Mouse (Mus musculus): Measurements from ENCODE around the gene Ptges. TPM values are rescaled to one million over a fixed set of nuclear protein-coding genes. Genes with fewer than 3 reads are reported as not detected.
A peak's percentile ranks its signal among the peaks of the same experiment; 100 is the strongest.

Ptges gene
- polyA plus RNA-seq, 1 experiment from 2014 or later: 2.7 TPM

DNA sequence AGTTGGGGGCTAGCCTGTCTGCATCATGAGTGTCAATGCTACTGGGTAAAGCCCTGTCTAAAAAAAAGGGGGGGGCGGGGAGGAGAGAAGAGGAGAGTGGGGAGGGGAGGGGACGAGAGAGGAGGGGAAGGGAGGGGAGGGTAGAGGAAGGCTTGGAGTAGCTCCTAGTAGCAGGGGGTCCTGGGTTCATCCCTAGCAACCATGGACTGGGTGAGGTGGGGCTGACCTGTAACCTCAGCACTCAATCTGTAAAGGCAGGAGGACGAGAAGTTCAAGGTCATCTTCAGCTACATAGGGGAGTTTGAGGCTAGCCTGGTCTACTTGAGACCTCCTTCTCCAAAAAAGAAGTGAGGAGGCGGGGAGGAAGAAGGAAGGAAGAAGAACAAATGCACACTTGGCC is 67.6 kb downstream of the Ptges start:
- H3K4me1 ChIP-seq: peaks cover 11% of the 10 kb centered on the region
- 53% methylated on average over 4 of the region's 4 CpGs for WGBS
- H3K9ac ChIP-seq: no peak overlapping the region

GRCm38 (mm10) chr2:30859782-30860181 is 69.9 kb downstream of the Ptges start:
- H3K27me3 ChIP-seq: peaks cover 18% of the 10 kb centered on the region

More for the DNA sequence above, 67.6 kb downstream of the Ptges start:
- H3K9me3 ChIP-seq: no peaks in the 10 kb centered on the region
- peaks cover 31% of the 10 kb centered on the region for H3K27me3 ChIP-seq
- H3K4me3 ChIP-seq (replicated peaks): no peak overlapping the region
- ATAC-seq (ENCODE audit: low FRiP score): no peak
- no peak overlapping the region for H3K4me2 ChIP-seq
- H3K27ac ChIP-seq: no peak overlapping the region
- H3K36me3 ChIP-seq (replicated peaks): no peaks in the 10 kb centered on the region

DNA sequence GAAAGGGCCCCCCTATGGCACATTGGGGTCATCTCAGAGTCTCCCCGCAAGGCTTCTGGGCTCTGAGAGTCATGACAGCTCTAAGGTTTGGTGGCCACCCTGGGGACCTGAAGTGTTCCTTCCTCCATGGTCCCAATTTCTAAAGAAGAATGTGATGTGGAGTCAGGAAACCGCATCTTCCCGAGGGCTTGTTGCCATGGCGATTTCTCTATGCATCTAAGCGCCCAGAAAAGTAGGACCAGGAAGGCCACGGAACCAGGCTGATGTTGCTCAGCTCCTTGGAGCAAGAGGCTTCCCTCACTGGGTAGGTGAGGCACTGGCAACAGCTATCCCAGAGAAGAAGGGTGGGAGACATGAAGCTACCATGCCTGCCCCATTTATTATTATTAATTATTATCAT is 72.6 kb downstream of the Ptges start:
- Histone ChIP-seq H3K36me3 (replicated peaks) (no peaks in the 10 kb centered on the region), H3K27ac (no peak overlapping the region), H3K9me3 (no peaks in the 10 kb centered on the region), H3K4me3 (replicated peaks) (no peak overlapping the region), H3K27me3 (no peaks in the 10 kb centered on the region), H3K9ac (no peak overlapping the region), H3K4me1 (peaks cover 22% of the 10 kb centered on the region), H3K4me2 (no peak overlapping the region)
- WGBS: 72% methylated on average over 6 of the region's 6 CpGs
- ATAC-seq (ENCODE audit: low FRiP score): no peak

More at GRCm38 (mm10) chr2:30859782-30860181, 69.9 kb downstream of the Ptges start:
- no peak for ATAC-seq (ENCODE audit: low FRiP score)
- no peaks in the 10 kb centered on the region for H3K9me3 ChIP-seq
- no peak overlapping the region for H3K9ac ChIP-seq
- H3K4me2 ChIP-seq: no peak overlapping the region
- WGBS: 91% methylated on average over 5 of the region's 5 CpGs
- peaks cover 7% of the 10 kb centered on the region for H3K4me1 ChIP-seq
- no peaks in the 10 kb centered on the region for H3K36me3 ChIP-seq (replicated peaks)
- no peak overlapping the region for H3K4me3 ChIP-seq (replicated peaks)
- H3K27ac ChIP-seq: no peak overlapping the region

- no peak overlapping the region for H3K9ac ChIP-seq
- 37% methylated on average over 20 of the region's 20 CpGs for WGBS
- H3K4me2 ChIP-seq: no peak overlapping the region
- peaks cover 20% of the 10 kb centered on the region for H3K4me1 ChIP-seq
- no peak overlapping the region for H3K4me3 ChIP-seq (replicated peaks)
- 0 out of 2 replicates have a peak overlapping the region, but pooled peaks have one; percentile 0 for H3K27ac ChIP-seq
- no peak for ATAC-seq (ENCODE audit: low FRiP score)
- H3K27me3 ChIP-seq: no peaks in the 10 kb centered on the region
- H3K9me3 ChIP-seq: no peaks in the 10 kb centered on the region
- no peaks in the 10 kb centered on the region for H3K36me3 ChIP-seq (replicated peaks)
Observed at GRCm38 (mm10) chr2:30852771-30853313, 76.8 kb downstream of the Ptges start.

DNA sequence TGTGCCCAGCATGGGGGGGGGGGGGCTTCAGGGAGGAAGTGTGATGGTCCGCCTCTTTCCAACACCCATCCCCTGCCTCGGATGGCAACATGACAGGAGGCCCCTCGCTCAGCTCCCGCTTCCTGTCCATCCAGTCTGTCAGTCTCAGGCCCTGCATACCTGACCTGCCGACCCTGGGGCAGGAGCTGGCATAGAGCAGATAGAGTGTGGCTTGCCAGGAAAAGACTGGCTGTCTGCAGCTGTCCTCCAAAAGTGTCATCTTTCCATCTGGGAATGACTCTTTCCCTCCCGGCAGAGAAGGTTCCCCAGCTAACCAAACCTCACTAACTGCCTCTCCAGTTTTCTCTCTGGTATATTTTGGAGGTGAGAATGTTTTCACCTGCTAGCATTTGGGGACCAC is 79.1 kb downstream of the Ptges start:
- WGBS: 82% methylated on average over 6 of the region's 6 CpGs
- Histone ChIP-seq H3K27ac (no peak overlapping the region), H3K4me1 (peaks cover 24% of the 10 kb centered on the region), H3K4me2 (no peak overlapping the region), H3K4me3 (replicated peaks) (no peak overlapping the region), H3K27me3 (peaks cover 18% of the 10 kb centered on the region), H3K36me3 (replicated peaks) (no peaks in the 10 kb centered on the region), H3K9me3 (no peaks in the 10 kb centered on the region), H3K9ac (no peak overlapping the region)
- ATAC-seq (ENCODE audit: low FRiP score): no peak

- Histone ChIP-seq H3K4me3 (replicated peaks) (no peak overlapping the region), H3K27ac (no peak overlapping the region), H3K4me2 (no peak overlapping the region), H3K9ac (no peak overlapping the region), H3K4me1 (peaks cover 24% of the 10 kb centered on the region), H3K9me3 (no peaks in the 10 kb centered on the region), H3K36me3 (replicated peaks) (no peaks in the 10 kb centered on the region), H3K27me3 (peaks cover 39% of the 10 kb centered on the region)
- ATAC-seq (ENCODE audit: low FRiP score): no peak
- 50% methylated on average over 8 of the region's 8 CpGs for WGBS
Observed at GRCm38 (mm10) chr2:30848184-30848583, 81.5 kb downstream of the Ptges start.

DNA sequence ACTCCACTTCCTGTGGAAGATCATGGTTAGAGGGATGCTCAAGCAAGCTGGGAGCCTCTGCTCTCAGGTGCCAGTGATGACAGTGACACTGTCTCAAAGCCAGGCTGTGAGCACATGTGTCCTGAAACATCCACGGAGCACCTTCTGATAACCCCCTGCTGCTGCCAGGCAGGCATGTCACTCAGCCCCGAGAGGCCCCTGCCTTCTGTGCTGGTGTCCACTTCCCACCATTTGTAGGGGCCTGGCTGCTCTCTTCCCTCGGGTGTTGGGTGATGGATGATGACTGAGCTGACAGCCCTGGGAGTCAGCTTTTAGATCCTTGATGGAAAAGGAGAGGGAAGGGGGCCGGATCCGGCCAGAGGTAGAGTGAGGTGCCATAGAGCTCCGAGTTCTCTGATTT is 82.9 kb downstream of the Ptges start:
- WGBS: 52% methylated on average over 6 of the region's 6 CpGs
- Histone ChIP-seq H3K27ac (no peak overlapping the region), H3K9ac (no peak overlapping the region), H3K4me1 (peaks cover 13% of the 10 kb centered on the region), H3K27me3 (peaks cover 51% of the 10 kb centered on the region), H3K4me3 (replicated peaks) (no peak overlapping the region), H3K4me2 (peak overlapping the region; percentile 25), H3K36me3 (replicated peaks) (no peaks in the 10 kb centered on the region), H3K9me3 (no peaks in the 10 kb centered on the region)
- no peak for ATAC-seq (ENCODE audit: low FRiP score)

DNA sequence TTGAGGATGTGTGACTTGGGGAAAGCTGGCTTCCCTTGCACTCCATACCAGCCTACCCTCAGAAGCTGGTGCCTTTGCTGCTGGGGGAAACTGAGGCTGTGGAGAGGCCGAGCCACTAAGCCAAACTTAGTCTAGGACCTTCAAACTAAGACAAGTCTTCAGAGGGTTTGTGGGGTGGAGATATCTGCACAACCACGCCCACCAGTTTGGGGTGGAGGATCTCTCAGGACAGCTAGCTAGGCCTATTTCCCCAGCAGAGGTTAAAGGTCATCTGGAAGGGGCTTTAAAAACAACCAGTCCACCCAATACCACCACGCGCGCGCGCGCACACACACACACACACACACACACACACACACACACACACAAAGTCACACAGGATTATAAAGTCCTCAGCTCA is 83.4 kb downstream of the Ptges start:
- Histone ChIP-seq H3K4me1 (peaks cover 13% of the 10 kb centered on the region), H3K4me3 (replicated peaks) (peak overlapping the region; percentile 59), H3K4me2 (peak overlapping the region; percentile 89), H3K36me3 (replicated peaks) (no peaks in the 10 kb centered on the region), H3K27ac (no peak overlapping the region), H3K27me3 (peaks cover 51% of the 10 kb centered on the region), H3K9me3 (no peaks in the 10 kb centered on the region), H3K9ac (no peak overlapping the region)
- no peak for ATAC-seq (ENCODE audit: low FRiP score)
- WGBS: 73% methylated on average over 8 of the region's 8 CpGs

- Histone ChIP-seq H3K36me3 (replicated peaks) (no peaks in the 10 kb centered on the region), H3K9me3 (no peaks in the 10 kb centered on the region), H3K4me3 (replicated peaks) (peak overlapping the region; percentile 59), H3K4me1 (peaks cover 13% of the 10 kb centered on the region), H3K27me3 (peaks cover 51% of the 10 kb centered on the region), H3K9ac (peak overlapping the region; percentile 65), H3K4me2 (peak overlapping the region; percentile 89), H3K27ac (peak overlapping the region; percentile 54; the same call in 1 of the 2 replicates)
- WGBS: 2% methylated on average over 78 of the region's 80 CpGs
- no peak for ATAC-seq (ENCODE audit: low FRiP score)
Observed at GRCm38 (mm10) chr2:30845152-30846070, 84.3 kb downstream of the Ptges start.

DNA sequence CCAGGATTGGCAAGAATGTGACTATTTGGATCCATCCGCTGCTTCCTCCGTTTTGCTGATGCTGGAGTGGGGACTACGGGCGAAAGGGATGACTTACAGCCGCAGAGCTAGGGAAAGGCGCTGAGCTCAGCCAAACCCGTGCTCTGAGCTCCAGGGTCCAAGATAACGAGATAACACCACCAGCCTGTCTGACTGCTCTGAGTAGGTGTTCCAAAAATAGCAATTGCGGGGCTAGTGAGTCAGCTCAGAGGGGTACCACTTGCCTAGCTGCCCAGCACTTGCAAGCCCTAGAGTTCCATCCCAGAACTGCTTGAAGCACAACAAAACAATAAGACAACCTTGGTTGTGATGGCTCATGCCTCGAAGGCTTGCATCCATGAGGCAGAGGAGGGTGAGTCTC is 87.0 kb downstream of the Ptges start:
- WGBS: 59% methylated on average over 10 of the region's 10 CpGs
- Histone ChIP-seq H3K36me3 (replicated peaks) (no peaks in the 10 kb centered on the region), H3K27ac (no peak overlapping the region), H3K9ac (no peak overlapping the region), H3K4me2 (no peak overlapping the region), H3K9me3 (no peaks in the 10 kb centered on the region), H3K27me3 (peaks cover 51% of the 10 kb centered on the region), H3K4me1 (peaks cover 13% of the 10 kb centered on the region), H3K4me3 (replicated peaks) (no peak overlapping the region)
- no peak for ATAC-seq (ENCODE audit: low FRiP score)

All from forebrain, embryonic 12.5 days (tissue).